Mouse (Mus musculus) C2C12 (cell line): Measurements from ENCODE around the gene Chn2.

Source experiments
- CTCF ChIP-seq: IDR thresholded peaks from one replicate; pipeline ENCODE4 v1.5.1; 2011; ENCODE audit not compliant: control insufficient read depth, insufficient read depth, insufficient read length
- MAX ChIP-seq: IDR thresholded peaks from one replicate; pipeline ENCODE4 v1.6.1; 2011; ENCODE audit warnings: mild to moderate bottlenecking, control low read depth
- MYOG ChIP-seq: IDR thresholded peaks from one replicate; pipeline ENCODE4 v1.6.1; 2011; ENCODE audit not compliant: control insufficient read depth, insufficient read length; ENCODE audit errors: extremely low read depth

- TF ChIP-seq CTCF (no peak), MYOG (no peak), MAX (no peak)
Observed at GRCm38 (mm10) chr6:54331765-54332164, 292.4 kb downstream of the Chn2 start.
